Mouse (Mus musculus) CH12.LX (cell line): ENCODE data around the gene Habp4.

Experiments
- CHD2 ChIP-seq: IDR thresholded peaks from 2 replicates; pipeline ENCODE4 v1.6.1; 2011; ENCODE audit warnings: low read length, improper control_type of control experiment
- E2F4 ChIP-seq: IDR thresholded peaks from 2 replicates; pipeline ENCODE4 v1.6.1; 2011; ENCODE audit warnings: low read depth, low read length, improper control_type of control experiment; ENCODE audit not compliant: insufficient replicate concordance
- MAX ChIP-seq: IDR thresholded peaks from 2 replicates; pipeline ENCODE4 v1.6.1; 2011; ENCODE audit warnings: low read length, improper control_type of control experiment
- MEF2A ChIP-seq: IDR thresholded peaks from 2 replicates; pipeline ENCODE4 v1.6.1; 2014; ENCODE audit warnings: low read depth, mild to moderate bottlenecking, inconsistent platforms, low read length, improper control_type of control experiment, borderline replicate concordance
- POLR2A ChIP-seq: IDR thresholded peaks from 2 replicates; pipeline ENCODE4 v1.6.1; 2011; ENCODE audit warnings: low read depth, mild to moderate bottlenecking, improper control_type of control experiment, low read length
- UBTF ChIP-seq: IDR thresholded peaks from 2 replicates; pipeline ENCODE4 v1.6.1; 2012; ENCODE audit warnings: low read depth, mild to moderate bottlenecking, inconsistent platforms, low read length, improper control_type of control experiment, moderate library complexity
- USF1 ChIP-seq: IDR thresholded peaks from 2 replicates; pipeline ENCODE4 v1.6.1; 2014; ENCODE audit warnings: low read depth, mild to moderate bottlenecking, inconsistent platforms, low read length, improper control_type of control experiment

- TF ChIP-seq POLR2A (no peak), USF1 (no peak), E2F4 (no peak), UBTF (no peak), MEF2A (no peak), MAX (no peak), CHD2 (no peak)
Observed at GRCm38 (mm10) chr13:64154651-64155050, 7.0 kb upstream of the Habp4 start.
